Mouse (Mus musculus) granulocyte monocyte progenitor cell, adult 5-6 weeks (primary cell): ENCODE results near the gene Ndufv2. TPM values are rescaled to one million over a fixed set of nuclear protein-coding genes. Genes with fewer than 3 reads are reported as not detected.
"Not testable (repeated sequence)": the region's sequence is repeated elsewhere in the genome, so short reads cannot be mapped to it uniquely, and the experiment has no call there.

Experiments
- ATAC-seq: replicated peaks from 2 replicates; pipeline ENCODE4 v1.8.0; 2016; ENCODE audit warnings: mild to moderate bottlenecking, moderate TSS enrichment, inconsistent platforms; ENCODE audit not compliant: poor library complexity, severe bottlenecking
- total RNA-seq, 2 experiments: library from RNA; stranded (forward) in 1 of 2; stranded (reverse) in 1 of 2; fragments of 200-712, 200-1000 nt in 1 of 2; fragments of >200 nt in 1 of 2; fragmentation: Nextera tagmentation in 1 of 2; gene quantifications; 2 replicates each; pipeline ENCODE4 v1.2.3; 2014 to 2017

Gene Ndufv2
- total RNA-seq, 2 experiments from 2014 or later, result 203 to 229 TPM

DNA sequence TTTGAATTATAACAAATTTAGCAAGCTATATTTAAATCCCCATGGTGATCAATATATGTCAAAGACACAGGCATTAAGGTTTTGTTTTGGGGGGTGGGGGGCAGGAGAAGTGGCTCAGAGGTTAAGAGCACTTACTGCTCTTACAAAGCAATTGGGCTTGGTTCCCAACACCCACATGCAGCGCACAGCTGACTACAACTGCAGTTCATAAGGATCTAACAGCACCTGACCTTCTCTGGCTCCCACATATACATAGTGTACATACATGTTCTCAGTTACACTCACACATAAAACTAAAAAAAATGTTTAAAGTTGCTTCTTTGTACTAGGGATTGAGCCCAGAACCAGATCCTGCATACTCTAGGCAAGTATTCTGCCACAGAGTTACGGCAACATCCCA lies 10.0 kb downstream of the Ndufv2 start:
- ATAC-seq, result no peak

DNA sequence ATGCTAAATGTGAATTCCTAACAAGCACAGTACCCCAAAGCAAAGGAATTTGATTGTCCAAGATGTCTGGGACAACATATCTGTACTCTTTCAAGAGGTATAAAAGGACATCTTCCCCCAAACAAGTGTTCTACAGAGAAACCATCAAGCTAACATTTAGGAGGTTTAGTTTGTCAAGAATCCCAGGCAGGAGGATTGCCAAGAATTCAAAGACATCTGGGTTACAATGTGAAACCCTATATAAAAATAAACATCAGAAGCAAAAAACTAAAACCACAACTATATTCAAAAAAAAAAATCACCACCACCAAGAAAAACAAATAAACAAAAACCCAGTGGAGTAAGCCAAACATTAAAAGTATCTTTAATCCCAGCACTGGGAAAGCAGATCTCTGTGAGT lies 11.1 kb downstream of the Ndufv2 start:
- no peak for ATAC-seq

DNA sequence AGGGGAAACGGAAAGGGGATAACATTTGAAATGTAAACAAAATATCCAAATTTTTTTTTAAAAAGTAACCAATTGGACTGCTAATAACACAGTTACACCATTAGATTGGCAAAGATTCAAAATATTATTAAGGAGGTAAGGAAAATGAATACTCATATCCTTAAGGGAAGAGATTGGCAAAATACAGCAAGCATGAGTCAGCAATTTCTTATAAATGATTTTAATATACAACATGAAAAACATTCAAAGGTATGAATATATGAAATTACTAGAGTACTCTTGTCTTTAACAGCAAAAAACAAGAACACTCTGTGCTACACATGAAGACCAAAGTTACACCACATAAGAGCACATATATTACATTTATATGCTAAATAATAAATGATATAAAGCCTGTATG lies 16.3 kb downstream of the Ndufv2 start:
- no peak for ATAC-seq

DNA sequence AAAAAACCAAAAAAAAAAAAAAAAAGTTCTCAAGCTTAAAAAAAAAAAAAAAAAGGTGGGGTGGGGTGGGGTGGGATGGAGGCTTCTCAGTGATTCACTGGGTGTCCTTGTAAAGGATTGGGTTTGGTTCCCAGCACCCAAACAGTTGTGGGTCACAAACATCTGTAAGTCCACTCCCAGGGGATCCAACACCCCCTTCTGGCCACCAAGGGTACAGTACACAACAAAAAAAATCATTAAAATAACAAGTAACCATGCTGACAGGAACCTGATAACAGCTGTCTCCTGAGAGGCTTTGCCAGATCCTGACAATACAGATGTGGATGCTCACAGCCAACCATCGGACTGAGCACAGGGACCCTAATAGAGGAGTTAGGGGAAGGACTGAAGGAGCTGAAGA lies 16.9 kb downstream of the Ndufv2 start:
- peak; percentile 35; the same call in 1 of the 2 replicates for ATAC-seq

DNA sequence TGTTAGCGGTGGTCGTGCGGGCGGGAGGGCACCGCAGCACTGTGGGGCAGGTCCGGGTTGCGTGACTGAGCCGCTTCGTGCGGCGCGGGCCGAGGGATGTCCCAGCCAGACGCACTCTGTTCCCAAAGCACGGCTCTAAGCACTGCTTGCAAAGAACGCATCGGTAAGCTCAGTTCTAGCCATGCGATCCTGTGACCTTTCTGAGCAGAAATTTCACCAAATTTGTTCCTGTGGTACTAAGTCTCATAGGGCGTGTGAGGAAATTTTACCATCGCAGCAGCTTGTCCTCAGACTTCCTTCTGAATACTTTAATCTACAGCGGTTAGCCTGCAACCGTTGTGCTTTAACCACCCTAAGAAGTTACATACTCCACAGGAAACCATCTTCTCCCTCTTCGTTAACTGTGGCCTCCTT lies 23.9 kb downstream of the Ndufv2 start:
- peak; percentile 8; the same call in 1 of the 2 replicates for ATAC-seq

DNA sequence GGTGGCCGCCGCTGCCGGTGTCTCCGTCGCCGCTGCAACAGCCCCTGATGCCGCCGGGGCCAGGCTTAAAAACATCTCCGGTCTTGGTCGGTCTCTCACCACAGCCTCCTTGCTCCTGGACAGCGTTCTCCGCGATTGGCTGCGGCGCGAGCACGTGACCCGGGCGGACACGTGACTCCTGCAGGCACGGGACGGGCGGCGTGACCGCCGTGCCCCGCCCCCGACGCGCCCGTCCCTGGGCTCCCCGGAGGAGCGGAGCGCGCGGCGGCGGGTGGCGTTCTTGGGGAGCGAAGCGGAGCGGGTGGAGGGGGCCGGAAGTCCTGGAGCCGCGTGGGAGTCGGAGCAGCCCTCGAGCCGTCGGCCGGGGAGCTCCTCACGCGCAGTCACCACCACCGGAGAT lies 24.4 kb downstream of the Ndufv2 start, which contains the start of gene Ankrd12:
Gene Ankrd12 (minus strand): TSS at position 156 of the 400 bp plus-strand sequence.
- ATAC-seq, result peak; percentile 77

DNA sequence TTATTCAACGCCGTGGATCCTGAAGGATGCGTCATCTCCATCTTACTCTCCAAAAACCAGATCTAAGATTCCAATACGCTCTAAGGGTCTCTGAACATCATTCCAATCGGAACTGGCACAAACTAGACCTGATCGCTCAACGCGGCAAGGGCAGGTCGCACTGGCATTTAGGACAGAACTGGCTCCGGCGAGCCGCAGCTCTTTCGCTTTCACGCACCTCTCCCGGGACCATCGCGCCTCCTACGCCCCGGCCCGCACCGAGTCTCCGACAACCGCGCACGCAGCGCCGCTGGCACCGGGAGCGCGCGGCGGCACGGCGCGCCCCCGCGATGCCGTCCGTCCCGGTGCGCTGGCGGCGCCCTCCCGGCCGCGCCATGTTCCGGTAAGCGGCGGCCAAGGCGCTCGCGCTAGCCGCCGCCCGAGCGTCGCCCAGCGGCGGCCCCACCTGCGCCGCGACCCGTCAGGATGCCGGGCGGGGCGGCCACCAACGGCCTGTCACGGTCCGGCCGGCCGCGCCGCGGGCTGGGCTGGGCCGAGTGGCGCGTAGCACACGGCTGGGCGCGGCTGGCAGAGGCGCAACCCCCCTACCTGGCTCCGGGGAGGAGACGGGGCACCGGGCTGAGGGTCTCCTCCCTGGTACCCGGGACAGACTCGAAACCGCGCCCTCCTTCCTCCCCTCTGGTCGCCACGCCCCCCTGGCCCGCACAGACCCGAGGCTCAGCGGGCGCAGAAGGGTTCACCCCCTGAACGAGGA lies 25.0 kb downstream of the Ndufv2 start:
- peak; percentile 59; the same call in 1 of the 2 replicates for ATAC-seq

DNA sequence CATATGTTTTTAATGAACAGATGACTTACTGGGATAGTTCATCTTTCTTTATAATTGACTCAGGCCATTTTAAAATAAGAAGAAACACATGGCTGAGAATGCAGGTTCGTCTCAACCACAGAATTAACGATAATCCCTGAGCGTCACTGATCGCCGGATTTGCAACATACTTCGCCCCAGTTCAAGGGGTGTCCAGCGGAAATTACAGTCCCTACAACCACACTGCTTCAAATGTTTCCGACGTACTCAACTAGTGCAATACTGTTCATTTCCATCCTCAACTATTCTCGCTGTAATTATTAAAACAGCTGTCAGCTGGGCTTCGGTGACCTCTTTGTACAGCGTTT lies 25.6 kb downstream of the Ndufv2 start:
- peak; percentile 46 for ATAC-seq

DNA sequence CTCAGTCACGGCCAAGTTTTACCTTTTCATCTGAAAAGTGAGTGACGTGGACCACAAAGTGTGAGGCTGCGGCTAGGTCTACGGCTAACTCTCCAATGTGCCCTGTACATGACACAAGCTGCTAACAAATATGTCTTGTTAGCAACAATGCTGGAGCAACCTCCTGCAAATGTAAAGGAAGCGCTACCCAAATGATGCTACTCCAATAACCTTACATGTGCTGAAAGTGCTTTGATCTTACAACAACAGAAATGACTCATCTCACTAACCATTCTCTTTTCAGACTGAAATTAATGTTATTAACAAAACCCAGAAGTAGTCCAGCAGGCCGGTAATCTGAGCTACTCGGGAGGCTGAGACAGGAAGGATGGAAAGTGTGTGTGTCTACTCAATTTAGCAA lies 27.4 kb downstream of the Ndufv2 start:
- ATAC-seq, result no peak

DNA sequence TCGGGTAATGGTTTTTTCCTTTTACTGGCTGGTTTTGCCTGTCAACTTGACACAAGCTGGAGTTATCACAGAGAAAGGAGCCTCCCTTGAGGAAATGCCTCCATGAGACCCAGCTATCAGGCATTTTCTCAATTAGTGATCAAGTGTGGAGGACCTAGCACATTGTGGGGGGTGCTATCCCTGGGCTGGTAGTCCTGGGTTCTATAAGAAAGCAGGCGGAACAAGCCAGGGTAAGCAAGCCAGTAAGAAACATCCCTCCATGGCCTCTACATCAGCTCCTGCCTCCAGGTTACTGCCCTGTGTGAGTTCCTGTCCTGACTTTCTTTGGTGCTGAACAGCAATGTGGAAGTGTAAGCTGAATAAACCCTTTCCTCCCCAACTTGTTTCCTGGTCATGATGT lies 32.3 kb downstream of the Ndufv2 start:
- ATAC-seq, result not testable (repeated sequence)

DNA sequence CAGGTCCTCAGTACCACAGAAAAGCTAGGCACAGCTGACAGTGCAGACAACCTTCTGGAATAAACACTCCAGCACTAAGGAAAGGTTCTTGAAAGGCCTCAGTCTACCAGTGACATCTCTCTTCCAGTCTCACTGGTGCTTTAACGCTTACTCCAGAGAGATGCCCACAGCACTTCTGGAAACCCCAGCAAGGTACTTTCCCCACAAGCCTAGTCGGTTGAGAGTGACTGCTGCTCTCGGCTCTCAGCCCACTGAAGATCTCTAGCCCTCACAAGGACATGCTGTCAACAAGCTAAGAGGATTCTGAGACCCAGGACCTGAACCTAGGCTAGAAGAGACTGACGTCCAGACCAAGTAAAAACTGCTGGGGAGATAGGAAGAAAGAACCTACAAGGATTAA lies 36.2 kb downstream of the Ndufv2 start:
- no peak for ATAC-seq

DNA sequence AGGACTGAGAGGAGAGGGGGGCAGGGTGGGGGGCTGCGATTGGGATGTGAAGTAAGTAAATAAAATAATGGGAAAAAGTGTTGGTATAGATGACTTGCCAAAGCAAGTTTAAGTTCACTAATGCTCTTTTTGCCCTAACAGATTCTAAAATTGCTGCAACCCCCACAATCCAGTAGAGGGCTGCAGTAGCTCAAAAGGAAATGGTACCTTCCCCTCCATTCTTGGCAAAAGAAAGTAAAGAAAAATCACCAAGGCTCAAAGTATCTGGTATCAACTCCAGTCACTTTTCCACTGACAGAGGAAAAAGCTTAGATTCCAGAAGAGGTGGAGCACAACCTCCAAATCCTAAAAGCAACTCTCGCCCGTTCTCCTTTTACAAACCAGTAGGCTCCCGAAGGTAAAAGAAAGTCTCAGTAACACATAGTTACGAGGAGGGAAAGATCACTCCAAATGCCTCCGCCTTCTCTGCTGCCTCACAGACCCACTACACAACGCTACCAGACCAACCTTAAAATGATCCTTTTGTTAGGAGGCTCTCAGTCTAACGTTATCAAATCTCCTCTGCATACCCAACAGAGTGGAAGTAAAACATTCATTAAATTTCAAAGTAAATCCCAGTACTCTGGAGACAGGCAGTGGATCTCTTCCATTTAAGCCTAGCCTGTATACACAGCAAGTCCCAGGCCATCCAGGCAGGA lies 40.0 kb downstream of the Ndufv2 start:
- ATAC-seq, result no peak; the same call in 1 of the 2 replicates

DNA sequence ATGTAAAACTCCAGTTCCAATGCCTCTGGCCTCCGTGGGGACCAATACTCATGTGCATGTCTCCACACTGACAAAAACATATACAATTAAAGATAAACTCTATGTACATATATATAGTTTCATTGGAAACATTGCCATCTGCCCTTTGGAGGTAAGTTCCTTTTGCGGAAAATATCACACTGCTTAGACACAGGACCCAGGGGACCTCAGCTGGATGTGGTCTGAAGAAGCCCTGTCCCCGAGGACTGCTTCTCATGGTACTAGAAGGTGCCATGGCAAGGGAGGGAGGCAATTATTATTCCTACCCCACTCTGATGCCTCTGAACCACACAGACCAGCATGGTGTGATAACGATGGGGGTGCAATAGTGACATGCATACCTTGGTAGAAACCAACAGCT lies 43.2 kb downstream of the Ndufv2 start:
- no peak for ATAC-seq

DNA sequence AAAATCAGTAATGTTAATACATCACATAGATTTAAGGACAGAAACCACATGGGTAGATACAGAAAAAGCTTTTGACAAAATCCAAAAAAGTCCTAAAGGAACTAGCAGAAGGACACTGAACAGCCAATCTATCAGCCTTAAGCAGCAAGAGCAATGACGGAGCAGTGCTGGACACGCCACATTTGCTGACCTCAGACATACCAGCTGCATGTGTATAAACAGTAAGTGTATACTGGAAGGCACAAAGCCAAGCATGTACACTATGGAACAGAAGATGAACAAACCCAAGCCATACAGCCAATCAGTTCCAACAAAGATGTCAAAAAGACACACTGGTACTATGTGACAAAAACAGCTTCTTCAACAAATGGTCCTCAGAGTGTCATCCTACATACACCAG lies 44.2 kb downstream of the Ndufv2 start:
- no peak for ATAC-seq

DNA sequence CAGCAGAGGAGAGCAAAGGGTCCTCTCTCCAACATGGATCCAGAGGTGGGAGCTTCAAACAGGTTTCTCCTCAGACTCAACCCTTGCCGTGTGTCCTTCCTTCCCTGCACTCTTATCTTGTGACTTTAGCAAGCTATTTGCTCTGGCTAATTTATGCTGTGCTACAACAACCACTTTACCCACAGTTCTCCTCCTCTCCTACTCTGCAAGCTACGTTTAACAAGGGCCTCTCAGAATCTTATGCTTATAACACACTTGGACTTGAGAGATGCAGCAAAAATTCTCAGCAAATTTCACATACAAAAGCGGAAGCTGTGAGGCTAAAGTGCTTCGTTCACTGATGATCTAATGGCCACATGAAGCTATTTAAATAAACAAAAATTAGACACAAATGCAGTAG lies 48.0 kb downstream of the Ndufv2 start:
- ATAC-seq, result no peak

DNA sequence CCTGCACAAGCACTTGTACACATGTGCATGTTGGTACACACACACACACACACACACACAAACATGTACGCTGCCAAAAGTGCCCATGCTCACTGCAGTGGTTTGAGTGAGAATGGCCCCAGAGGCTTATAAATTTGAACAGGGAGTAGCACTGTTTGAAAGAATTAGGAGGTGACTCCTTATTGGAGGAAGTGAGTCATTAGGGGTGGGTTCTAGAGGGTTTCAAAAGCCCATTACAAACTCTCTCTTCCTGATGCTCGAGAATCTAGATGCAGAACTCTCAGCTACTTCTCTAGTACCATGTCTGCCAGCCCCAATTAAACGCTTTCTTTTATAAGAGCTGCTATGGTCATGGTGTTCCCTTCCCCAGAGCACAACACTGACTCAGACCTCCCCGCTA lies 52.6 kb downstream of the Ndufv2 start:
- peak; percentile 63 for ATAC-seq

DNA sequence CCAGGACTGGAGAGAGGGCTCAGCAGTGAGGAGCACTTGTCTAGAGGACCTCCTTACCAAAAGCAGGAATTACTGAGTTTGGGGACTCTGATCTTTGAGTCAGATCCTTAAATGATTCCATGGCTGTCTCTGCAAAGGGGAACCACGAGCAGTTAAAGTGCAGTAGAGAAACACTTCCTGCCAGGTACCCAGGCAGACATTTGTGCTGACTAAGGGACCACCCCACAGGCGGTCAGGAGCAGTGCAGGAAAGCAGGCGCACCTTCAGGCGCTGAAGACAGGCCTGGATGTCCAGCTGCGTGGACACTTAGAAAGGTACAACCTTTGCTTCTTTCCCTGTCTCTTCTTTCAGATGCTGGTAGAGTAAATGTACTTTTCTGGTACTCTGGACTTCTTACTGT lies 53.2 kb downstream of the Ndufv2 start:
- peak; percentile 61 for ATAC-seq

DNA sequence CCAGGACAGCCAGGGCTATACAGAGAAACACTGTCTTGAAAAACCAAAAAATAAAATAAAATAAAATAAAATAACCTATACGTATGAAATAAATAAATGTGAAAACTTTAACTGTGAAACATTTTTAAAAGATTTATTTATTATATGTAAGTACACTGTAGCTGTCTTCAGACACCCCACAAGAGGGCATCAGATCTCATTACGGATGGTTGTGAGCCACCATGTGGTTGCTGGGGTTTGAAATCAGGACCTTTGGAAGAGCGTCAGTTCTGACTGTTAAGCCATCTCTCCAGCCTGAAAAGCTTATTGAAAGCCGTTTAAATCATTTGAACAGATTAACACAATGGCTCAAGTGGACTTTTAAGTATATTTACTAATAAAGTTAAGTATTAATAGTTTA lies 57.7 kb downstream of the Ndufv2 start:
- ATAC-seq, result not testable (repeated sequence)

DNA sequence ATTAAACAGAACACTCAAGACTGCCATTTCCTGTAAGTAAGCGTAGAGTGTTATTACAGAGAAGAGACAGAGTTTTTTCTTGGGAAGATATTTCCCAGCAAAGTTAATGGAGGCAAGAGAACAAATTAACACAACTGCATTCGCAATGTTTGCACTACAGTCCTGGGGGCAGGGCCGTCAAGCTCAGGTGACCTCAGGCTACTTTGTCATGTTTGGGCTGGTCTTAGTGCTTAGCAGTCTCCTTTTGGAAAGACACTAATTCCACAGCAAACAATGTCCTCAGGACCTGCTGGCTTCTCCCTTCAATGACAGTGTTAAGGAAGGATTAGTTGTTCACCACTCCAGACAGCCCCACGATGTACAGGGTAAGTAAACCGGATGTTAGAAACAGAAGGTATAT lies 60.3 kb downstream of the Ndufv2 start:
- ATAC-seq, result no peak

DNA sequence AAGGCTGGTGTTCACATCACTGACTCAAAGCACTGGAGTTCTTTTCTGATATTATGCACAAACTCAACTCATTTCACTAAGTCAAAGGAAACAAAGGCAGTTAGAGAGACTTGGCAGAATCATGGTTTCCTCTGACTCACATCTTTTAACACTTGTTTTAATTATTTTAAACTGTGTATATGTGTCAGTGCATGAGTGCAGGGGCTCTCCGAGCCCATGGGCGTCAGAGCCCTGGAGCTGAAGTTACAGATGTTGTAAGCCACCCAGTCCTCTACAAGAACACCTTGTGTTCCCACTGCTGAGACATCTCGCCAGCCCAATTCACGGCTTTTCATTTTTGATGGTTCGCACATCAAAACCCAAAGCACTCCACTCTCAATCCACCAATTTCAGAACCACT lies 68.1 kb downstream of the Ndufv2 start:
- ATAC-seq, result no peak

DNA sequence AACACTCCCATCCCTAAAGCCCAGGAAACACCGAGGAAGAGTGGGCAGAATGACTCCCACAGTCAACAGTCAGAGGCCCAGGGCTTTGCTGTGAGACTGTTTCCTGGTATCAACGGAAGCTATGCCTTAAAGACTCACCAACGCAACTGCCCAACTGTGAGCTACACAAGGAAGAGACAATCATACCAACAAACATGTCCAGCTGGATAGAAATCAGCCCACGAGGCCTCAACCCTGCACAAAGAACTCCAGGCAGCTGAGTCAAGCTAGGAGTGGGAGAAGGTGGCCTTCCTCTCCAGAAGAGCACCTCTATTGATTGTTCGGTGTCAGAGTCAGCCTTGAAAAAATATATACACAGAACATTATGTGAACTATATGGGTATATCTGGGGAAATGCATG lies 69.4 kb downstream of the Ndufv2 start:
- ATAC-seq, result no peak
